Mouse (Mus musculus): ENCODE measurements at regions not wholly inside any gene's neighbourhood (a gene's known extent, or its start where the extent isn't known, plus 50 kb on each side); places are given as distances from the start of the nearest gene placed in this dataset.

DNA sequence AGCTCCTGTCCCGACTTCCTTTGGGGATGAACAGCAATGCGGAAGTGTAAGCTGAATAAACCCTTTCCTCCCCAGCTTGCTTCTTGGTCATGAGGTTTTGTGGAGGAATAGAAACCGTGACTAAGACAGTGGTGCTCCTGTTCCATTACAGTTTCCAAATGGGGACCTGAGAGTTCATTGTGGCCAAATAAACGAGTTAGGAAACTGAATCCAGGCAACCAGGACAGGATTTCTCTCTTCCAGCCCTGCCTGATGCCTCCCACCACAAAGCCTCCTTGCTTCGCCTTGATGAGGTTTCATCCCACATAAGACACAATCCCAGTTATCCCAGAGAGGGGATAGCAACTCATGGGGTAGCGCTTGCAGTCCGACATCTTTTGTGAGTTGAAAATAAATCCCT lies 79.2 kb upstream of the Cdh5 start:
- no peak for ATAC-seq (ENCODE audit: extremely low read depth, insufficient number of reproducible peaks, low FRiP score, poor library complexity, severe bottlenecking)

DNA sequence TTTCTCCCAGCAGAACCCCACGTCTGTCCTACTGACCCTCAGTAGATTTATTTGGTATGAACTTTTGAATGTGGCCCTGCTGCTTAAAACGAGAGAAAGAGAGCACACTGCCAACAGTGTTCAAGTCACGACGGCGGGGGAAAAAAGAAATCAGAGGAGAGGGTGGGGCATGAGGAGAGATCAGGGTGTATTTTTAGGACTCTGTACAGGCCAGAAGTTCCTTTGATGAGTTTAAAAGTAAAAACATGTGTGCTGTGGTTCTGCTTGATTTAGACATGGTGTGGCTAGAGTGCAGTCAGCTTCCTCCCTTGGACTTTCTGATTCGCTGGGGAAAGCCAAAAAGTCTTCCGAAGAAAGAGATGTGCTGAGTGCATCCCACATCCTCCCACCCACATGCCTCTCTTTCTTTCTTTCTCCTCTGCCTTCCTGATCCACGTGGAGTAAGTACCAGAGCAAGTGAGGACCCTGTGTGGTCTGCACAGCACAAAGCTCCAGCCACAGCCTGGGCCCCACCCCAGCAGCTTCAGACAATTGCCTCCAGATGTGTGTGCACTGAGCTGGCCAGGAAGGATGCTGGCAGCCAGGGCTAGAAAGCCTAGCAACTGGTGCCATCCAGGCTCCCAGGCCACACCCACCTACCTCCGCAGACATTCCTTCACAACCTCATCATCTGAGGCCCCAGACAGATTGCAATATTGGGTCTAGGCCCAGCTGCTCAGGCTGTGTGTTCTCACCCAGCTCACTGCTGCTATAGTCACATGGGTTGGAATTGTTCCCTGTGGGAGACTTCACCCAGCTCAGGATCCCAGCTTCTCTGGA lies 78.5 kb upstream of the Cdh5 start:
- ATAC-seq (ENCODE audit: extremely low read depth, insufficient number of reproducible peaks, low FRiP score, poor library complexity, severe bottlenecking) = no peak

GRCm38 (mm10) chr8:104027161-104027821 lies 74.1 kb upstream of the Cdh5 start:
- ATAC-seq (ENCODE audit: extremely low read depth, insufficient number of reproducible peaks, low FRiP score, poor library complexity, severe bottlenecking) = no peak

DNA sequence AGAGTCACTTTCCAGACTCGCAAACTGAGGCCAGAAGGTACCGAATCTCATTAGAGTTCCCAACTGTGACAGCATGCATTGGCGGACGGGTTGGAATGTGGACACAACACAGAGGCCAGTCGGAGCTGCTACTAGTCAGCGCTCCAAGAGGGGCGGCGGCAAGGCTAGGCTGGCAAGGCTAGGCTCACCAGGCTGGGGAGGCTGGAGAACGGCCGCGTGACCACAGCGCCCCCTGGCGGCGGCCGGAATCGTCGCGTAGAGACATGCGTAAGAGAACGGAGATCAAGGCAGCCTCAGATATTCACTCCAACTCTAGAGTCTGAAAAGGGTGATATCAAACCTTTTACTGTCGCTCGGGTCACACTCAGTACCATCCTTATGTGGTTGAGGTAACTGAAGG lies 72.8 kb upstream of the Cdh5 start:
- ATAC-seq (ENCODE audit: extremely low read depth, insufficient number of reproducible peaks, low FRiP score, poor library complexity, severe bottlenecking) = no peak

GRCm38 (mm10) chr8:104032179-104032578 lies 69.2 kb upstream of the Cdh5 start:
- ATAC-seq (ENCODE audit: extremely low read depth, insufficient number of reproducible peaks, low FRiP score, poor library complexity, severe bottlenecking) = no peak

DNA sequence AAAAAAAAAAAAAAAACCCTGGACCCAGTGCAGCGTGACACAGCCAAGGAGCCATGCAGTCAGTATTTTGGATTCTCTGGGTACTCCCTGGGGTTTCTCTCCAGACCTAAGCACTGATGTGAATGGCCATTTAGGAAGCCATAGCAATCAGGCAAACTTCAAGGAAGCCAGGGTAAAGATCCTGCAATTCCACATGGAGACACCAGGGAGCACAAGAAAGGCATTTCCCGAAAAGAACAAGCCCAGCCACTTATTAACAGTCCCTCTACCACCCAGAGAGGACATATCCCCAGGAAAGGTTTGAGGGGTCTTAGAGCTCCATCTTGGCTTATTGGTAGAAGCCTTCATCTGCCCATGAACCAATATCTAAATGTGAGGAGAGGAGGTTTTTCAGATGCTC lies 68.3 kb upstream of the Cdh5 start:
- ATAC-seq (ENCODE audit: extremely low read depth, insufficient number of reproducible peaks, low FRiP score, poor library complexity, severe bottlenecking) = no peak

DNA sequence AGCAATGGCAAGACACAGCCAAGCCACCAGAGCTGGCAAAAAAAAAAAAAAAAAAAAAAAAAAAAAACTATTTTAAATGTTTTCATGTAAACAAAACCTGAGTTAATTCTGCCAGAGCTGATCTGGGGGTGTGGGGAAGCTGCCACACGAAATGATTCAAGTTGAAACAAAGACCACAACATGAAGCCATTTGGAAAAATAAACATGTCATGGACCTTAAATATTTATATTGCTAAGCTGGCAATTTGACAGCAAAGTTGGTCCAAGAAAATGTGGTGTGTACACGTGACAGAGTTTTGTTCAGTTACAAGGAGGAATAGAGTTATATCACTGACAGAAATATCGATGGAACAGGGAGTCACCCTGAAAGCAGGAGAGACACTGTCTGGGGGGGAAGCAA lies 67.1 kb upstream of the Cdh5 start:
- no peak for ATAC-seq (ENCODE audit: extremely low read depth, insufficient number of reproducible peaks, low FRiP score, poor library complexity, severe bottlenecking)

- no peak for ATAC-seq (ENCODE audit: extremely low read depth, insufficient number of reproducible peaks, low FRiP score, poor library complexity, severe bottlenecking)
These were observed 64.6 kb upstream of the Cdh5 start for GRCm38 (mm10) chr8:104036580-104037477.

GRCm38 (mm10) chr8:104037611-104038010 lies 63.8 kb upstream of the Cdh5 start:
- ATAC-seq (ENCODE audit: extremely low read depth, insufficient number of reproducible peaks, low FRiP score, poor library complexity, severe bottlenecking) = no peak

DNA sequence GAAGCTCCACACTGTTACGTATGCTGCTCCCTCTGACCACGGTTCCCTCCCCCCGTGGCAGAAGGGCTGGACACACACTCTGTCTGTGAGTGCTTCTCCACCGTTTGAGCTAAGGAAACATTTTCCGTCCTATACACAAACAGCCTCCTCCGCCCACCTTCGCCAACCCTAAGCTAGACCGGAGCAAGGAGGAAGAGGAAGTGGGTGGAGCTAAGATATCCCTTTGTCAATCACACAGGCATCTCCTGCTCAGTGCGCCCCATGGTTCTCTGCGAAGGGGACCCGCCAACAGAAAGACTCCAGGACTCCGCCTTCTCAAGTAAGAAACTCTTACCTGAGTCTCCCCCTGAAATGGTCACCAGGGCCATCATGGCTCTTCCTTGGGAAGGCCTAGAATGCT lies 61.9 kb upstream of the Cdh5 start:
- peak; percentile 28; the same call in 1 of the 2 replicates for ATAC-seq (ENCODE audit: extremely low read depth, insufficient number of reproducible peaks, low FRiP score, poor library complexity, severe bottlenecking)

- ATAC-seq (ENCODE audit: extremely low read depth, insufficient number of reproducible peaks, low FRiP score, poor library complexity, severe bottlenecking) = no peak
These were observed 59.9 kb upstream of the Cdh5 start for GRCm38 (mm10) chr8:104041522-104041921.

GRCm38 (mm10) chr8:104042434-104042833 lies 59.0 kb upstream of the Cdh5 start:
- ATAC-seq (ENCODE audit: extremely low read depth, insufficient number of reproducible peaks, low FRiP score, poor library complexity, severe bottlenecking) = no peak

- no peak for ATAC-seq (ENCODE audit: extremely low read depth, insufficient number of reproducible peaks, low FRiP score, poor library complexity, severe bottlenecking)
These were observed 53.4 kb upstream of the Cdh5 start for GRCm38 (mm10) chr8:104048037-104048436.

GRCm38 (mm10) chr8:104049181-104049580 lies 52.2 kb upstream of the Cdh5 start:
- no peak for ATAC-seq (ENCODE audit: extremely low read depth, insufficient number of reproducible peaks, low FRiP score, poor library complexity, severe bottlenecking)

DNA sequence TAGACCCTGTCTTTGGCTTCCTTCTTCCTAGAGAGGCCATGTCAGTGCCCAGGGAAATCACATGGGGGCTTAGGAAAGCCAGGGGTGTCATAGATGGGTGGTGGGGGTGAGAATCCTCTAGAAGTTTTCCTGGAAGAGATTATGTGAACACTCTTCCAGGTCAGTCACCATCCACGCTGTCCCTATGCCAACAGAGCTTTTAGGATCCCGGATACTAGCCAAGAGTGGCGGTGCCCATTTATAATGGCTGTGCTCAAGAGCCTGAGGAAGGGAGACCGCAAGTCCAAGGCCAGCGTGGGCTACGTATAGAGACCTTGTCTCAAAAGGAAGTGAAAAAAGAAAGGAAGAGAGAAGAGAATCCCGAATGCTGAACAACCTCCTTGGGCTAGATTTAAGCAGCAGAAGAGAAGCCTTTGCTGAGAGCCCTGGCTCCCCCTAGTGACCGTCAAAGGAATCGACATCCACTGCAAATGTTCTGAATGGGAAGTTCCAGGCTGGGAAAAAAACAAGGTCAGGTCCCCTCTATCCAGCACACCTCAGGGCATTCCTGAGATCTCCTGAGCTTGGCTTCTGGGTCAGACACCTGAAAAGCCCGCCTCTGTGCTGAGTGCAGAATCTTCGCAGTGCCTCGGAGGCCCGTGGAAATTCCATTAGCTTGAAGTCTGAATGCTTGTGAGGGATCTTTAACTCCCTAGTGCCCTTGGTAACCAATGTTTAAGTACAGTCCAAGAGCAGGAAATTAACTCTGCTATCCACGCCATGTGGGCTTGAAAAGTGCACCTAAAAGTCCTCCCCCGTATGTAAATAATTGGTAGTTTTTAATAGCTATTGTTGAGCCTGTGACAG lies 50.5 kb upstream of the Cdh5 start:
- 0 out of 2 replicates have a peak, but pooled peaks have one; percentile 39 for ATAC-seq (ENCODE audit: extremely low read depth, insufficient number of reproducible peaks, low FRiP score, poor library complexity, severe bottlenecking)

DNA sequence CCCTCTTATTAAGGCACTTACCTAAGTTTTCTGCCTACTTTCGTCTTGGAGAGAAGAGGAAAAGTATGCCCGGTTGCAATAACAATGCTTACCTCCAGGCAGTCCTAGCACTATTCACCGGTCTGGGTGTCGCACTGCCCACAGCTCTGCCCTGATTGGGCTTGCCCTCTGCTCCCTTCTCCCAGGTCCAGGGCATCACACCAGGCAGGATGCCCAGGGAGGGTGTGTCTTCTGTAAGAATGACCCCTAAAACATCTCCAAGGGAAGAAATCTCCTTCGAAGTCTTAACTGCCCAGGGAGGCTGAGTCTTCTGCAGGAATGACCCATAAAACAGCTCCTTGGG lies 49.9 kb upstream of the Cdh5 start:
- ATAC-seq (ENCODE audit: extremely low read depth, insufficient number of reproducible peaks, low FRiP score, poor library complexity, severe bottlenecking) = no peak
